Mouse (Mus musculus) spleen, adult 12 weeks (tissue): ENCODE measurements around the gene Slc13a2.

Experiments used
- DNase-seq: peaks from one replicate; pipeline ENCODE4 v3.0.0; 2022; ENCODE audit warnings: low spot score

Gene Slc13a2

DNA sequence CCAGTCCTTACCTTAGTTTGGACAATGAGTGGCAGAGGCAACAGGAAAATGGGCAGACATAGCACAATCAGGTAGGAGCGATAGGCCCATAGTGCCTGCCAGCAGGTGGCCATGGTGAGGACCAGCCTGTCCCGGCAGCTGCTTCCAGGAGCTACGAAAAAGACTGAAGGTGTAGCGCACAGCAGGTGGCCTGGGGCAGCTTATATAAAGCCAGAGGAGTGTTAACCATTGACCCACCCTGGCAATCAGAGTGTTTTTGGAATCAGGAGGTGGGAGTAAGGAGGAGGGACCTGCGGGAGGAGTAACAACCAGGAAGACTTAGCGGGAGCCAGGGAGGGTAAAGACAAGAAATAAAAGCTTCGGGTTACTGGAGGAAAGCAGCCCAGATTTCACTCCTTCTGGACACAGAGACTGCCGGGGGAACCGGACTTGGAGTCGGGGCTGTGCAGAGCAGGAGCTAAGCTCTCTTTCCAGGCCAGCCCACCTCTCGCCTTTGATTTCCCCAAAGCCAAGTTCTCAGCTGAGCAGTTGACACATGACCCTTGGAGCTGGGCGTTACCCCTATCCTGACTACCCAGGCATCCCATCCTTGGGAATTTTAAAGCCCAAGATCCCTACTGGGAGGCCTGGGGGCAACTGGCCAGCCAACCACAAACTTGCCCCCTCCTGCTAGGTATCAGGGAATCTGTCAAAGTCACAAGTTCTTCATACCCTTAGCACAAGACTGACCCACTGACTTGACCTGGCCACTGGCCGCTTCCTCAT lies at the start of gene Slc13a2:
Gene Slc13a2 (minus strand): TSS at position 163 of the 765 bp plus-strand sequence.
- no peak for DNase-seq

DNA sequence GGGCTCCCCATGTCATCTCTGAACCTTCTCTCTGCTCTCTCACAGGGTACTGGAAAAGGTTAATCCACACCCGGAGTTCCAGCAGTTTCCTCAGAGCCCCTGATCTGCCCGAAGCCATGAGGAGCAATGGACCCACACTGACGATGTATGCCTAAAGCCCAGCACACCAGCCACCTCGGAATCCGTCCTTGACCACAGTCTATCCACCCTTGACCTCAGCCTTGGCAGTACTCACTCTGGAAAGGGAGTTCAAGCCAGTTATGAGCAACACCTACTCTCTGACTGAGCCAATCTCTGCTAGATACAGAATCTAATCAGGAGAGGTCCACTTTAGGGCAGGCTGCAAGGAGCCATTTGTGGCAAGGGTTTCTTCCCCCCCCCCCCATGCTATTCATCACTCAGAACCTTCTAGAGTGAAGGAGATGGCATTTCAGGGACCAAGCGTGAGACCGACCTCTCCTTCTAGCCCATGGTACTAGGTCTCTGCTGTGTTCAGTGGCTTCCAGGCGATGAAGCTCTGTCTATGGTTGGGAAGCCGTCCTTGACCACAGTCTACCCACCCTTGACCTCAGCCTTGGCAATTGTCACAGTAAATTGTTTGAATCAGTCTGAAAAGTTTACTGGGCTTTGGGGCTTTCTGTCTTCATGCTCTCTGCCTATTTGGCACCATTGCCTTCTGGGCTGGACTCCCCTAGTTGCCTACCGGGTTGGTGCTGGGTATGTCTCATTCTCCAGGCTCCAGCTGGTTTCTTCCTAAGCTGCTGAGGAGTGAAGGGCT lies 49.5 kb upstream of the Slc13a2 start:
- no peak for DNase-seq

DNA sequence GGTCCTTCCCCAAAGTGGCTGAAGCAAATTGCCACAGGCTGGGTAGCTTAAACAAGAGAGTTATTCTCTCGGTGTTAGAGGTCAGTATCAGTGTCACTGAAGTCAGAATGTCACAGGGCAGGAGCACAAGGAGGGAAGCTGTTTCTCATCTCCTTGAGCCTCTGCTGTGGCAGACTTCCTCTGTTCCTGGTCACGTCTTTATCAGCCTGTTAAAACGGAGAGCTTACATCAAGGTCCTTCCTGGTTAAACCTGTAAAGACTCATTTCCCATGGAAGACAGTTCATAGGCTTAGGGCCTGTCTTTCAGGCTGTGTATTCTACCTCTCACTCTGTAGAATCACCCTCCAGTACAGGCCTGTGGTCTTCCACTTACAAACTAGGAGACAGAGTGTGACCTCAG lies 45.9 kb upstream of the Slc13a2 start:
- DNase-seq = no peak

DNA sequence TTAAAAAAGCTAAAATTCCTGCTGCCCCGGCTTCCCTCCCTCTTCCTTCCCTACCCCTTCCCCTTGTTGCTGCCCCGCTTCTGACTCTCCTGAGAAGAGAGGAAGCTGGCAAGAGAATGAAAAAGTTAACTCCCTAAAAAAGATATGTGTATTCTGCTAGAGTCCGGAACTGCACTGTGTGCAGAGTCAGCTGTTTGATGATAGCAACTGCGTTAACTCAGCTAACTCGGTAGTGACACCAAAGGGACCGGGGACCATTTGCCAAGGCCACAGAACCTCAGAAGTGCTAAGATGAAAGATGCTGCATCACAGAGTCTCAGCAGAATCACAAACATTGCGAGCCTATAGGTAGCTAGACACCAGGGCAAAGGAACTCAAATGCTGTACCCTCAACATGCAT lies 45.5 kb upstream of the Slc13a2 start:
- no peak for DNase-seq

DNA sequence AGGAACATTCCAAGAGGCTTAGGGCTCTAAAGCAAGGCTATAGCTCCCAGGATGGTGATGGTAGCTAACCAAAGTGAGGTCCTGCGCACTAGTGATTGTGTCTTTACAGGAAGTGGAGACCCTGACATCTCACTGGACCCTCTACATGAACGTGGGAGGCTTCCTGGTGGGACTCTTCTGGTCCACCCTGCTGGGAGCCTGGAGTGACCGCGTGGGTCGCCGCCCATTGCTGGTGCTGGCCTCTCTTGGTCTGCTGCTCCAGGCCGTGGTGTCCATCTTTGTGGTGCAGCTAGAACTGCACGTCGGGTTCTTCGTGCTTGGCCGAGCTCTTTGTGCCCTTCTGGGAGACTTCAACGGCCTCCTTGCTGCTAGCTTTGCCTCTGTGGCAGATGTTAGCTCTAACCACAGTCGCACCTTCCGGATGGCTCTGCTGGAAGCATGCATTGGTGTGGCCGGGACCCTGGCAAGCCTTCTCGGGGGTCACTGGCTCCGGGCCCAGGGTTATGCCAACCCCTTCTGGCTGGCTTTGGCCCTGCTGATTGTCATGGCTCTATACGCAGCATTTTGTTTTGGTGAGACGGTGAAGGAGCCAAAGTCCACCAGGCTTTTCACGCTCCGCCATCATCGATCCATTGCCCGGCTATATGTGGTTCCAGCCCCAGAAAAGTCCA lies 44.4 kb upstream of the Slc13a2 start:
- DNase-seq = no peak

DNA sequence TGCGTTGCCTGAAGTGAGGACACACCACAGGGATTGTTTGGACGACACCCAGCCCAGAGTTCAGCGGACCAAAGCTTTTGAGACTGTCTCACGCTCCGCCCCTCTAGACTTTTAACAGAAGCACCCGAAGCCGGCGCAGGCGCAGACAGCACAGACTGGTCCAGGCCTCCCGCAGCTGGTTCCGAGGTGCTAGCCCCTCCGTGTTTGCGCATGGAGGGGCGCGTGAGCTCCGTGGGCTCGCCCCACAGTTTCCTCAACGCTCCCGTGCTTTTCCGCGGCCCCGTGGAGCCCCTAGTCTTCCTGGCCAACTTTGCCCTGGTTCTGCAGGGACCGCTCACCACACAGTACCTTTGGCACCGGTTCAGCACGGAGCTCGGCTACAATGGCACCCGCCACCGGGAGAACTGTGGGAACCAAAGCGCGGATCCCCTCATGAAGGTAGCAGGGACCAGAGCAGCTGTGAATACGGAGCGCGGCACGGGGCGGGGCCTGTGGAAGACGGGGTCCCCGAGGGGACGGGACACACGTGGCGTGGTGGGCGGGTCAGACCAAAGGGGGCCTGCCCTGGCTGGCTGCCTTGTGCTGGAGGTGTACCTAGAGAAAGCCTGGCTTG lies 43.7 kb upstream of the Slc13a2 start, which contains the start of gene Slc46a1:
Gene Slc46a1 (plus strand): TSS at position 130 of the 613 bp plus-strand sequence.
- peak; percentile 33 for DNase-seq

DNA sequence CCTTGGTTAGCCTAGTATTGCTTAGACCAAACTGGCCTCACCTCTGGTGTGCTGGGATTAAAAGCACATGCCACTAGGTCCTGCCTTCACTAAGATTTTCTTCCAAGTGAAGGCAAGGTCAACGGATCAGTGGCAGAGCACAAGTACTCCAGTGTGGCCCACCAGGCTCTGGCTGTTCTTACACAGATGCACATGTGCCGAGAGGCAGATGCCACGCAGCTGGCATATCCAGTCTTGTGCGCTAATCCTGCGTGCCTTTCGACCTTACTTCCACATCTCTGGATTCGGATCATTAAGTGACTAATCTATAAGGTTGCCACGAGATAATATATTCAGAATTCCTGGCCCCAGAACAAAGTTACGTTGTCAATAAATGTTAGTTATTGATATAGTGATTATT lies 43.1 kb upstream of the Slc13a2 start:
- no peak for DNase-seq

DNA sequence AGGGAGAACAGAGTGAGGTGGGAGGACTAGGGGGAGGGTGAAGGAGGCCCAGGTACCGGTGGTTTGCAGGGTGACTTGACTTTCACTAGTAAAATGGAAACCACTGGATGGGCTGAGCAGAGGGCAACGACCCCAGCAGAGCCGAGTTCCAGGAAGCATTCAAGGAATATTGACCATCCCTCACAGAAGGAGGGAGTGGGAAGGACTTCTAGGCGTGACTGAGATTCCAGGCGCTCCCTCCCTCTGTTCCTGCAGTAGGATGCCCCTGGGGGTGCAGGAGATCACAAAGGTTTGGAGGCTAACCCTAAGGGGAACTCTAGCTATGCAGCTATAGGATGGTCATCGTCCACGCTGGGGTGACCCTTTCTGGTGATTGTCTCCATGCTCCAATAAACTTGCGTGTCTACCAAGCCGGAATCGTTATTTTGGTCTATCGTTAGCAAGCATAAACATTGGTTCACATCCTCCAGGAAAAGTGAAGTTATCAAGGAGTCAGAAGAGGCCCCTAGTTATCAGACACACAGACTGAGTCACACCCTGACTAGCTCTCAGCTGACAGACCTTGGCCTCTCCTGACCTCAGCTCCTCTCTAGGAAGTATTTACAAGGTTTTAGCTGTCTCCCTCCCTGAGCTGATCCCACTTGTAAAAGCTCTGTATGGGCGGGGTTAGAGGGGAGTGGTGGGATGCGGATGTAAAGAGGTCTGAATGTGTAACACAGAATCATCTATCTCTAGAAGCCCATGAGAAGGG lies 41.4 kb upstream of the Slc13a2 start:
- DNase-seq = no peak

DNA sequence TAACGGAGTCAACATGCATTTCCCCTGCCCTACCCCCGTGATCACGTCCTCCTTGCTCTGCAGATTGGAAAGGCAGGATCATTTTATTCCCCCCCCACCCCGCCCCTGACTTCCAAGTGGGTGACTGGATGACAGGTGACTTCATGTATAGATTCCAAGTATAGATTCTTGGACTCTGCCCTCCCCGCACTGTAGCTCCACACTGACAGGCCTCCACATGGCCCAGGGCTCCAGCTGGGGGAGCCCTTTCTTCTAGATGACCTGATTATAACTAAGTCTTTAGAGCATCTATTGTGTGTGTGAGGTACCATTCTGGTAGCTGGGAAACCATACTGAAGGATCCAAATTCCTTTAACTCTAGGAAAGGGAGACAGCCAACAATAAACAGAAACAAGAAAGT lies 40.7 kb upstream of the Slc13a2 start:
- DNase-seq = no peak

DNA sequence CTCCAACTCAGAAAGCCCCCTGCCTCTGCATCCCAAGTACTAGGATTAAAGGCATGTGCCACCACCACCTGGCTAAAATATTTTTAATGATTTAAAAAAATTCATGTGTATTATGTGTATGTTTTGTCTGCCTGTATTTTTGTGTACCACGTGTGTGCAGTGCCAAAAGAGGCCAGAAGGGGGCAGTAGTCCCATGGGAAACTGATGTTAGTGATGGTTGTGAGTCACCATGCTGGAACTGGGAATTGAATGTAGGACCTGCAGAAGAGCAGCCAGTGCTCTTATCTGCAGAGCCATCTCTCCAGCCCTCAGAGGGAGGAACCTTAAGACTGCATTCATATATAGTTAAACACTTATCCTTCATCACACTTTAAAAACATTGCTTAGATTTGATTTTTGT lies 39.9 kb upstream of the Slc13a2 start:
- no peak for DNase-seq

DNA sequence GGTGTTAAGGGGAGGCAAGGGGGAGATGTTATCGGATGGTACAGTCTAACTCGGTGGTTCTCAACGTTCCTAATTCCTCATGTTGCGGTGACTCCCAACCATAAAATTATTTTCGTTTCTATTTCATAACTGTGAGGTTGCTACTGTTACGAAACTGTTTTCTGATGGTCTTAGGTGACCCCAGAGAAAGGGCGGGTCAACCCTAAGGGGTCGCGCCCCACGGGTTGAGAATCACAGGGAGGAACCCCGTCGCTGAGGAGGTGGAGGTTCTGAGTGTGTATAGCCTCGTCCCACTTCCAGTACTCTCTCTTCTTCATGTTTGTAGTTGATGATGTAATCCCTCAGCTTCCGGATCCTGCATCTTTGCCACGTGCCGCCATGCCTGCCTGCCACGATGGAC lies 36.7 kb upstream of the Slc13a2 start:
- DNase-seq = no peak

DNA sequence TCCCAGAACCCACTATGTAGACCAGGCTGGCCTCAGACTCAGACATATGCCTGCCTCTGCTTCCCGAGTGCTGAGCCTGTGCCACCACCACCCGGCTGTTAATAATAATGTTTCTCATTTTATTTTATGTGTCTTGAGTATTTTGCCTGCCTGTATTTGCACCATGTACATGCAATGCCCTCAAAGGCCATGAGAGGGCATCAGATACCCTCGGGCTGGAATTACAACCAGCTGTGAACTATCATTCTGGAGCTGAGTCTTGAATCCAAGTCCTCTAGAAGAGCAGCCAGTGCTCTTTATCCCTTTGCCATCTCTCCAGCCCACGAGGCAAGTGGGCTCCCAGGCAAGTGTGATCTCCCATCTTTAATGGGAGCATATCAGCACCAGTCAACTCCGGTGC lies 33.3 kb upstream of the Slc13a2 start:
- peak; percentile 8 for DNase-seq

DNA sequence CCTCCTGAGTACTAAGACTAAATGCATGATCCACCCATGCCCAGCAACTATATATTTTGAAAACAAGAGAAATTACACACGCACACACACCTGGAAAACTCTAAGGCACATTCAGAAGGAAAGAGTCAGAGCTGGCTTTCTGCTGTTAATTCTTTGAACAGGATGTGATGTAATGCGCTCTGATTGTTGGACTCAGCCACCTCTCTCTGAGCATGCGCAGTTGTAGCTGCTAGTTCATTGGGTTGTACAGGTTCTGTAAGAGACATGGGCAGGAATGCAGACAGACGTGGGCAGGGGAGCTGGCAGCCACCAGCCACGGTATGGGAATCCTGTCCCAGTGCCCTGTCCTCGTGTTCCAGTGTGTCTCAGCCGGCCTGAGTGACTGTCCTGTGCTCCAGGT lies 32.3 kb upstream of the Slc13a2 start:
- no peak for DNase-seq

DNA sequence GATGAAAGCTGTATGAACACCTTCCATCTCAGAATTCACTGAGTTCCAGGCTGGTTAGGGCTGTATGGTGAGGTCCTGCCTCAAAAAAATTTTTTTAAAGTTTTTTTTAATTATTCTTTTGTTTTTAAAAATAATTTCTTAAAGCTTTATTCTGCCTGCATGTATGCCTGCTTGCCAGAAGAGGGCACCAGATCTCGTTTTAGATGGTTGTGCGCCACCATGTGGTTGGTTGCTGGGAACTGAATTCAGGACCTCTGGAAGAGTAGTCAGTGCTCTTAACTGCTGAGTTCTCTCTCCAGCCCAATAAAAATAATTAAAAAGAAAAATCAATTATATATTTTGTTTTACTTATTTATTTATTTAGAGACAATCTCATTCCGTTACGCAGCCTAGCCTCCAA lies 31.7 kb upstream of the Slc13a2 start:
- DNase-seq = peak; percentile 45

DNA sequence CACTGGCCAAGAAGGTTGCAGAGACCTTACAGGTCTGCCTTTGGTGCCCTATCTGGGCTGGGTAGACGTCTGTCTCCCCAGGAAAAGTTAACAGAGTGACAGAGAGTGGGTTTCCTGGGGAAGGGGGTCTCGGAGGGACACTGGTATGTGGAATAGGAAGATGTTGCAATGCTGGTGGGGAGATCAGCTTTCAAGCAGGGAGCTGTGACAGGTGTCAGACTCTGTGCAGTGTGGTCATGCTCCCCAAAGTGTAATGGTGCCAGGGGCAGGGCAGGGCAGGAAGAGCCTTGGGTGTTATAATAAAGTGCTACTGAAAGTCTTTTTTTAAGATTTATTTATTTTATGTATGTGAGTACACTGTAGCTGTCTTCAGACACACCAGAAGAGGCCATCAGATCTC lies 28.3 kb upstream of the Slc13a2 start:
- DNase-seq = no peak

DNA sequence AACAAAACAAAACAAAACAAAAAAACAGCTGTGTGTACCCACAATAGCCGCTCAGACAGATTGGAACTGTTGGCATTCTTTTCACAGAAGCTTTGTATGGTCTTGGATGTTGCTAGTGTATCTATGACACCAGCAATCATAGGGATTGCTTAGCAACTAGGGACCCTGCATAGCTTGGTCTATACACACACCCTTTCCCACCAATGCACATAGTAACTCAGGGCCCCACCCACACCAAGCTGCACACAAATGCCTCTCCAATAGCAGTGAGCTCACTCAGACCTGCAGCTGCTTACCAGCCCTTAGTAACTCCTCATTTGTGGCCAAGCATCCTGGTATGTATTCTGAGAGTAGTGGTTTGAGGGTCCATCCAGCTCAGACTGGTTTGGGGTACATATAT lies 26.2 kb upstream of the Slc13a2 start:
- no peak for DNase-seq

DNA sequence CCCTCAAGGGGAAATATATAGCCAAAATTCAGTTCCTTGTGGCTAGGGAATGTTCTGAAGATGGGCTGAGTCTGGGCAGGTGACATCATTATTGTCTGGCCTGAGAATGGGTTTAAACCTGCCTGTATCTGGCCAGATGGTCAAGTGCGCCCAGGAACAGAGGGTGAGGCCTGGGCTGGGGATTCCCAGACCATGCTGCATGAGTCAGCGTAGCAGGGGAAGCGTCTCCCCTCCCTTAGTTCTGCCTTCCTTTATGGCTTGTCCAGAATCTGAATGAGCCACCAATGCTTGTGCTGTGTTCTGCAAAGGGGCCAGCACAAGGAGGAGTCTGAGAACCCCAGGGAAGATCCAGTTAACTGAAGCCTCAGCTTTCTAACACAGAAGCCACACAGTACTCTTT lies 25.2 kb upstream of the Slc13a2 start:
- no peak for DNase-seq

DNA sequence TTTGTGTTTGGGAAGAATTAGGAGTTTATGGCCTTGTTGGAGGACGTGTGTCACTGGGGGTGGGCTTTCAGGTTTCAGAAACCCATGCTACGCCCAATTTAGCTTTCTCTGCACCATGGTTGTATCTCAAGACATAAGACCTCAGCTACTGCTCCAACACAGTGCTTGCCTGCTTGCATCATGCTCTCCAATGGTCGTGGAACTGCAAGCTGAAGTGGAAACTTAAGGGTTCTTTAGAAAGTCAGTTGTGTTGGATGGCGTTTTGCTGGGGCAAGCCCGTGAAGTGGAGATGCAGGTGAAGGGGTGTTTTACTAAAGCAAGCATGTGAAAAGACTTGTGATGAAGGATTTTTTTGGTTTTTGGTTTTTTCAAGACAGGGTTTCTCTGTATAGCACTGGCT lies 21.1 kb upstream of the Slc13a2 start:
- no peak for DNase-seq

DNA sequence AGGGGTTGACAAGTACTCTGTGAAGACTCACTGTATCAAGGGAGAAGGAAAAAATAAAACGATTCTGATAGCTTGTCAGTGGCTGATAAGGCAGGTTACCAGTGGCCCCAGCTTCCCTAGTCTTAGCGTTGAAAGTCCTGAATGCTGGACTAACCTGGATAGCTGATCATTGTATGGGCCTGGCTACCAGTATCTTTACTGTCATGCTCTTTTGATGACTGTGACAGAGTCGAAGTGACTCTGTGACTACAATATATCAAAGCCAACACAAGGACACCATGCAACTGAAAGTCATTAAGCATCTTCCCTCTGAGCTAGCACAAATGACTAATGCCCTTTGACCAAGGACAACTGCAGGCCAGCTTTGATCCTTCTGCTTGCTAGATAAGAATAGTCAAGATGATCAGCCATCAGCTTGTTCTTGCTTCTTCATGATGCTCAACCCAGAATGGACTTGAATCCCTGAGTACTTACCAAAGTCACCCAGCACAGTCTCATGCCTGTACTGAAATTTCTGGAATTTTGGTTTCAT lies 16.4 kb upstream of the Slc13a2 start:
- DNase-seq = no peak

DNA sequence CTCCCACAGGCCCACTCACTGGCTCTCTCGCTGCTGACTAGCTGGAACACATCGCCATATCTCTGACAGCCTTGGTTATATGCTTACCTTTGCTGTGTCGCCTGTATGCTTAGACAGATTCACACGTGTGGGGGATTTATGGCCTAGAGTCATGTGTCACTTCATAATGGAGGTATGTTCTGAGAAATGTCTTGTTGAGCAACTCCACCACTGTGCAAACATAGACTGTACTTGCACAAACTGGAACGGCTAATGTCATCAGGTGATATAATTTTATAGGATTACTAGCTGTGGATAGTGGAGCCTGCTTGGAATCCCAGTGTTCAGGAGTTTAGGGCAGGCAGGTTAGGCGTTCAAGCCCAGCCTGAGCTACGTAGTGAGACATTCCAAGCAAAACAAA lies 15.2 kb upstream of the Slc13a2 start:
- no peak for DNase-seq

DNA sequence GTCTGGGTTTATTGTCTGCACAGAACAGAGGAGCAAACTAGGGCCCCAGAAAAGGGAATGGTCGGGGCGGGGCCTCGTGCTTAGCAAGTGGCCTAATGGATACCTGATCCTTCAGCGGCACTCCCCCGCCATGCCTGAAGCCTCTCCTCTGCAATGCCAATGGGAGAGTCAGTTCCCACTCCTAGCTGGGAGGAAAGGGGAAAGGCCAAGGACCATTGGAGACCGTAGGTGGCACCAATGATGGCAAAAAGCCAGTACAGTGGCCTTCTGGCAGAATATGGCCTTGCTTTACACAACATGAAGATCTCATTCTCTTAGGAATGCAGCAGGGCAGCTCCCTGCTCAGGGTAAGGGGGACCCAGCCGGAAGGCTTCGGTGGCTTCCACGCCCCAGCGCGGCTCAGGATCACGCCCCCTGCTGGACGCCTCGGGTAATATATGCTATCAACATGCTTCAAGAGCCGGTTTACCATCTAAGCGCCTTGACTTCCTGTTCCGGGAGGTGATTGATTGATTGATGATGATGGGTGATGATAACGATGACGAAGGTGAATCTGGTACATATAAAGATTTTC lies 13.8 kb upstream of the Slc13a2 start:
- no peak for DNase-seq
